16 mouse cellular contexts compared by ENCODE assay signal in genomic region chr3:144582306-144582705, GRCm38 (mm10).
"Had no signal": no experiment of that assay in that cellular context is flagged by ENCODE, and none has a peak within 500 bp of the region (broad histone marks: within the 10 kb centered on the region; RNA-seq: fewer than 3 reads in every experiment).

No protein-coding gene starts in this region.

- H3K27ac ChIP-seq: left cerebral cortex, adult 2 months; limb, embryonic 10.5 days; lung, embryonic 15.5 days; midbrain, embryonic 12.5 days; neural tube, embryonic 13.5 days; stomach, embryonic 15.5 days had no signal

- H3K9ac ChIP-seq: liver, embryonic 12.5 days; liver, postnatal 0 days; lung, embryonic 15.5 days; midbrain, embryonic 12.5 days; neural tube, embryonic 13.5 days; stomach, embryonic 15.5 days had no signal

- ATAC-seq: liver, embryonic 12.5 days; liver, postnatal 0 days; midbrain, embryonic 16.5 days had no signal

- H3K9me3 ChIP-seq: limb, embryonic 10.5 days; liver, embryonic 12.5 days; lung, embryonic 15.5 days; midbrain, embryonic 12.5 days; neural tube, embryonic 13.5 days; stomach, embryonic 15.5 days had no signal

- H3K27me3 ChIP-seq: liver, embryonic 12.5 days; lung, embryonic 15.5 days; midbrain, embryonic 12.5 days; neural tube, embryonic 13.5 days; stomach, embryonic 15.5 days had no signal

- H3K4me2 ChIP-seq: liver, embryonic 12.5 days; lung, embryonic 15.5 days; midbrain, embryonic 12.5 days; neural tube, embryonic 13.5 days; stomach, embryonic 15.5 days had no signal

- H3K4me1 ChIP-seq: limb, embryonic 10.5 days; neural tube, embryonic 13.5 days had no signal

- H3K4me3 ChIP-seq: left cerebral cortex, adult 2 months; limb, embryonic 10.5 days; liver, embryonic 12.5 days; lung, embryonic 15.5 days; midbrain, embryonic 12.5 days; neural tube, embryonic 13.5 days; stomach, embryonic 15.5 days had no signal

- DNase-seq: kidney, adult 18-20 months; kidney, postnatal 25 days; liver, postnatal 0 days; lung, postnatal 14 days; retina, postnatal 1 day; right cerebral cortex, postnatal 4 days; thymus, adult 2 months; thymus, postnatal 36 days had no signal
